Mouse (Mus musculus) MEL (cell line): Measurements from ENCODE around the gene Fscn1. TPM values are rescaled to one million over a fixed set of nuclear protein-coding genes. Genes with fewer than 3 reads are reported as not detected.

Experiments used
- DNase-seq: peaks from one replicate; pipeline ENCODE4 v3.0.0; 2011; ENCODE audit warnings: low read depth, low spot score
- H3K27ac ChIP-seq: 2 replicates; pipeline ENCODE4 v1.5.1; 2012; ENCODE audit warnings: low read depth, mild to moderate bottlenecking, control low read depth, low read length, moderate library complexity; ENCODE audit not compliant: control insufficient read depth
- H3K27me3 ChIP-seq, 2 experiments: fragments of 150-350 bp in 1 of 2; sonication (generic) in 1 of 2; 2 replicates each; pipeline ENCODE4 v1.6.1; 2012; ENCODE audit warnings: low read length in 2 of 2, mild to moderate bottlenecking in 2 of 2, improper control_type of control experiment in 1 of 2, moderate library complexity in 1 of 2; ENCODE audit not compliant: insufficient read depth in 2 of 2, control insufficient read depth in 1 of 2
- H3K36me3 ChIP-seq, 2 experiments: 2 replicates each; pipeline ENCODE4 v1.6.1; 2012 to 2014; ENCODE audit warnings: low read length in 2 of 2, improper control_type of control experiment in 1 of 2, inconsistent platforms in 1 of 2, mild to moderate bottlenecking in 1 of 2; ENCODE audit not compliant: insufficient read depth in 2 of 2, control insufficient read depth in 1 of 2
- H3K4me1 ChIP-seq, 2 experiments: fragments of 150-350 bp in 1 of 2; sonication (generic) in 1 of 2; 2 replicates each; pipeline ENCODE4 v1.6.1; 2012; ENCODE audit warnings: low read length in 2 of 2, improper control_type of control experiment in 1 of 2, mild to moderate bottlenecking in 1 of 2; ENCODE audit not compliant: insufficient read depth in 2 of 2, control insufficient read depth in 1 of 2
- H3K4me3 ChIP-seq, 2 experiments: fragments of 150-350 bp in 1 of 2; sonication (generic) in 1 of 2; 2 replicates each; pipeline ENCODE4 v1.5.1; 2012; ENCODE audit warnings: low read depth in 2 of 2, low read length in 2 of 2, mild to moderate bottlenecking in 2 of 2, moderate library complexity in 2 of 2, control low read depth in 1 of 2, improper control_type of control experiment in 1 of 2; ENCODE audit not compliant: control insufficient read depth in 1 of 2, insufficient read depth in 1 of 2
- H3K79me2 ChIP-seq: 2 replicates; pipeline ENCODE4 v1.6.1; 2012; ENCODE audit warnings: mild to moderate bottlenecking, low read length, moderate library complexity; ENCODE audit not compliant: control insufficient read depth, poor library complexity, insufficient read depth
- H3K9ac ChIP-seq: 2 replicates; pipeline ENCODE4 v1.6.1; 2012; ENCODE audit warnings: low read depth, mild to moderate bottlenecking, control low read depth, low read length, moderate library complexity; ENCODE audit not compliant: control insufficient read depth, poor library complexity, severe bottlenecking
- H3K9me3 ChIP-seq: fragments of 150-350 bp; sonication (generic); replicated peaks from 2 replicates; pipeline ENCODE4 v1.6.1; 2012; ENCODE audit warnings: mild to moderate bottlenecking, low read length, improper control_type of control experiment, moderate library complexity; ENCODE audit not compliant: insufficient read depth
- BHLHE40 ChIP-seq: IDR thresholded peaks from 2 replicates; pipeline ENCODE4 v1.6.1; 2012; ENCODE audit warnings: low read depth, mild to moderate bottlenecking, inconsistent platforms, low read length, improper control_type of control experiment, borderline replicate concordance
- CHD1 ChIP-seq: IDR thresholded peaks from 2 replicates; pipeline ENCODE4 v1.6.1; 2012; ENCODE audit warnings: low read depth, mild to moderate bottlenecking, inconsistent platforms, low read length, improper control_type of control experiment
- CHD2 ChIP-seq: IDR thresholded peaks from 2 replicates; pipeline ENCODE4 v1.6.1; 2011; ENCODE audit warnings: low read length, improper control_type of control experiment
- CTCF ChIP-seq, 3 experiments: IDR thresholded peaks in 2 of 3; conservative IDR thresholded peaks in 1 of 3; 2 replicates each; pipeline ENCODE4 v1.5.1; 2011 to 2012; ENCODE audit warnings: low read length in 3 of 3, low read depth in 2 of 3, mild to moderate bottlenecking in 2 of 3, improper control_type of control experiment in 1 of 3, inconsistent platforms in 1 of 3, mixed read lengths in 1 of 3, moderate library complexity in 1 of 3; ENCODE audit not compliant: control insufficient read depth in 1 of 3, insufficient read depth in 1 of 3, poor library complexity in 1 of 3, severe bottlenecking in 1 of 3
- ELF1 ChIP-seq: IDR thresholded peaks from 2 replicates; pipeline ENCODE4 v1.6.1; 2014; ENCODE audit warnings: low read depth, mild to moderate bottlenecking, inconsistent platforms, low read length, improper control_type of control experiment, moderate library complexity
- EP300 ChIP-seq, 2 experiments: IDR thresholded peaks; 2 replicates each; pipeline ENCODE4 v1.6.1; 2011; ENCODE audit warnings: improper control_type of control experiment in 2 of 2, low read length in 2 of 2, low read depth in 1 of 2, mild to moderate bottlenecking in 1 of 2
- ETS1 ChIP-seq: IDR thresholded peaks from 2 replicates; pipeline ENCODE4 v1.6.1; 2012; ENCODE audit warnings: low read depth, mild to moderate bottlenecking, inconsistent platforms, low read length, improper control_type of control experiment, moderate library complexity
- GATA1 ChIP-seq: IDR thresholded peaks from 2 replicates; pipeline ENCODE4 v1.6.1; 2011; ENCODE audit warnings: low read depth, low read length, improper control_type of control experiment
- HCFC1 ChIP-seq: IDR thresholded peaks from 2 replicates; pipeline ENCODE4 v1.6.1; 2012; ENCODE audit warnings: low read depth, mild to moderate bottlenecking, inconsistent platforms, low read length, improper control_type of control experiment, moderate library complexity
- MAFK ChIP-seq: IDR thresholded peaks from 2 replicates; pipeline ENCODE4 v1.6.1; 2011; ENCODE audit warnings: low read depth, mild to moderate bottlenecking, low read length, improper control_type of control experiment, borderline replicate concordance
- MAX ChIP-seq: IDR thresholded peaks from 2 replicates; pipeline ENCODE4 v1.6.1; 2011; ENCODE audit warnings: low read length, improper control_type of control experiment
- MAZ ChIP-seq: IDR thresholded peaks from 2 replicates; pipeline ENCODE4 v1.6.1; 2012; ENCODE audit warnings: low read depth, mild to moderate bottlenecking, inconsistent platforms, low read length, improper control_type of control experiment
- MYC ChIP-seq: IDR thresholded peaks from 2 replicates; pipeline ENCODE4 v1.6.1; 2011; ENCODE audit warnings: low read depth, mild to moderate bottlenecking, low read length, improper control_type of control experiment, moderate library complexity
- NELFE ChIP-seq: IDR thresholded peaks from 2 replicates; pipeline ENCODE4 v1.6.1; 2011; ENCODE audit warnings: low read depth, low read length, improper control_type of control experiment
- NRF1 ChIP-seq: IDR thresholded peaks from 2 replicates; pipeline ENCODE4 v1.6.1; 2014; ENCODE audit warnings: low read depth, mild to moderate bottlenecking, inconsistent platforms, low read length, improper control_type of control experiment, moderate library complexity; ENCODE audit not compliant: poor library complexity, insufficient read depth, severe bottlenecking
- POLR2AphosphoS2 ChIP-seq: IDR thresholded peaks from 2 replicates; pipeline ENCODE4 v1.6.1; 2011; ENCODE audit warnings: low read length, improper control_type of control experiment
- POLR2AphosphoS5 ChIP-seq: IDR thresholded peaks from 2 replicates; pipeline ENCODE4 v1.6.1; 2012; ENCODE audit warnings: low read depth, borderline replicate concordance, mild to moderate bottlenecking, inconsistent platforms, low read length, moderate library complexity, mixed read lengths
- RAD21 ChIP-seq: IDR thresholded peaks from 2 replicates; pipeline ENCODE4 v1.6.1; 2011; ENCODE audit warnings: mild to moderate bottlenecking, low read depth, low read length, improper control_type of control experiment
- RCOR1 ChIP-seq: IDR thresholded peaks from 2 replicates; pipeline ENCODE4 v1.6.1; 2012; ENCODE audit warnings: low read depth, mild to moderate bottlenecking, inconsistent platforms, low read length, improper control_type of control experiment
- SIN3A ChIP-seq: IDR thresholded peaks from 2 replicates; pipeline ENCODE4 v1.6.1; 2012; ENCODE audit warnings: low read length, improper control_type of control experiment, inconsistent platforms
- SMC3 ChIP-seq: IDR thresholded peaks from 2 replicates; pipeline ENCODE4 v1.6.1; 2011; ENCODE audit warnings: low read depth, low read length, improper control_type of control experiment
- TAL1 ChIP-seq: IDR thresholded peaks from 2 replicates; pipeline ENCODE4 v1.6.1; 2012; ENCODE audit warnings: mild to moderate bottlenecking, inconsistent platforms, low read length, moderate library complexity, mixed read lengths
- TBP ChIP-seq: IDR thresholded peaks from 2 replicates; pipeline ENCODE4 v1.8.0; 2011; ENCODE audit warnings: low read depth, low read length, improper control_type of control experiment
- TCF12 ChIP-seq: IDR thresholded peaks from 2 replicates; pipeline ENCODE4 v1.6.1; 2014; ENCODE audit warnings: low read depth, mild to moderate bottlenecking, inconsistent platforms, low read length, improper control_type of control experiment, moderate library complexity
- UBTF ChIP-seq: IDR thresholded peaks from 2 replicates; pipeline ENCODE4 v1.6.1; 2012; ENCODE audit warnings: low read depth, mild to moderate bottlenecking, inconsistent platforms, low read length, improper control_type of control experiment, moderate library complexity, borderline replicate concordance; ENCODE audit not compliant: insufficient read depth
- USF1 ChIP-seq: IDR thresholded peaks from 2 replicates; pipeline ENCODE4 v1.6.1; 2014; ENCODE audit warnings: low read depth, mild to moderate bottlenecking, inconsistent platforms, low read length, improper control_type of control experiment, moderate library complexity
- ZC3H11A ChIP-seq: IDR thresholded peaks from 2 replicates; pipeline ENCODE4 v1.6.1; 2012; ENCODE audit warnings: low read depth, mild to moderate bottlenecking, inconsistent platforms, low read length, improper control_type of control experiment
- ZKSCAN1 ChIP-seq: IDR thresholded peaks from 2 replicates; pipeline ENCODE4 v1.6.1; 2012; ENCODE audit warnings: low read depth, mild to moderate bottlenecking, inconsistent platforms, low read length, improper control_type of control experiment, moderate library complexity
- ZNF384 ChIP-seq: IDR thresholded peaks from 2 replicates; pipeline ENCODE4 v1.6.1; 2012; ENCODE audit warnings: low read depth, mild to moderate bottlenecking, inconsistent platforms, low read length, improper control_type of control experiment
- polyA plus RNA-seq, 2 experiments: library from polyadenylated mRNA; stranded (reverse) in 1 of 2; unstranded in 1 of 2; fragments of >175 nt in 1 of 2; fragments of >200 nt in 1 of 2; gene quantifications; 2 replicates each; pipeline versions ENCODE4 v1.2.1 to v1.2.4; 2012; ENCODE audit warnings: low replicate concordance in 2 of 2, low read depth in 1 of 2; ENCODE audit not compliant: insufficient read length in 2 of 2, insufficient read depth in 1 of 2, missing spikeins in 1 of 2
- total RNA-seq: library from RNA; depleted of rRNA; stranded (reverse); fragments of 300-350 nt; gene quantifications from 2 replicates; pipeline ENCODE4 v1.2.3, GENCODE M21; 2012

Gene Fscn1
- total and polyA plus RNA-seq, 3 experiments = not detected

DNA sequence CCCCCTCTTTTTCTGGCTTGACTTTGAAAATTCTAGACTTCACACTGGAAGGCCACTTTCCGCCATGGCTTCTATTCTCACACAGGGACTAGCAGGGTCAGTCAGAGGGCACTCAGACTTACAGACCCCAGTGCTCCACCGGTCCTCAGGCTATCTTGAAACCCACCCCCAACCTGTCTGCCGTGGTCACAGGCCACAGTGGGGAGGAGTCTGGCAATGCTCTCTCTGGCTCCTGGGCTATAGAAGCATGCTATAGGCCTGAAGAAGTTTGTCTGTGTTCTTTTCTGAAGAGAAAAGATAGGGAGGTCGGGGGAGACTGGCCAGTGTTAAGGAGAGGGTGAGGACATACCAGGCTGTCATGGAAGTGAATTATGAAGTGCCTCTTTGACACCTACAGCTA, 39.9 kb downstream of the Fscn1 start:
- no peaks in the 10 kb centered on the region for H3K79me2 ChIP-seq
- no peaks in the 10 kb centered on the region for H3K4me1 ChIP-seq
- TF ChIP-seq BHLHE40 (no peak), CHD1 (no peak), POLR2AphosphoS5 (no peak), TAL1 (no peak), GATA1 (no peak), MAX (no peak), ETS1 (no peak), TCF12 (no peak), POLR2AphosphoS2 (no peak), SMC3 (no peak), HCFC1 (no peak), ZC3H11A (no peak), MAZ (no peak), MAFK (no peak), CHD2 (no peak), CTCF (IDR thresholded peaks at IDR 0.05 in 2 of 3, conservative IDR thresholded peaks at IDR 0.05 in 1 of 3; ENCODE audit: control insufficient read depth in 1 of 3, insufficient read depth in 1 of 3, low read depth in 2 of 3, low read length in 3 of 3, poor library complexity in 1 of 3, severe bottlenecking in 1 of 3) (no peak), MYC (no peak), ZKSCAN1 (no peak)
- H3K9me3 ChIP-seq = no peaks in the 10 kb centered on the region
- DNase-seq = no peak
- no peaks in the 10 kb centered on the region; a peak in 2 of 4 replicates for H3K36me3 ChIP-seq
- no peak overlapping the region for H3K27ac ChIP-seq
- no peak overlapping the region for H3K9ac ChIP-seq
- no peaks in the 10 kb centered on the region for H3K27me3 ChIP-seq
- H3K4me3 ChIP-seq = no peak overlapping the region

DNA sequence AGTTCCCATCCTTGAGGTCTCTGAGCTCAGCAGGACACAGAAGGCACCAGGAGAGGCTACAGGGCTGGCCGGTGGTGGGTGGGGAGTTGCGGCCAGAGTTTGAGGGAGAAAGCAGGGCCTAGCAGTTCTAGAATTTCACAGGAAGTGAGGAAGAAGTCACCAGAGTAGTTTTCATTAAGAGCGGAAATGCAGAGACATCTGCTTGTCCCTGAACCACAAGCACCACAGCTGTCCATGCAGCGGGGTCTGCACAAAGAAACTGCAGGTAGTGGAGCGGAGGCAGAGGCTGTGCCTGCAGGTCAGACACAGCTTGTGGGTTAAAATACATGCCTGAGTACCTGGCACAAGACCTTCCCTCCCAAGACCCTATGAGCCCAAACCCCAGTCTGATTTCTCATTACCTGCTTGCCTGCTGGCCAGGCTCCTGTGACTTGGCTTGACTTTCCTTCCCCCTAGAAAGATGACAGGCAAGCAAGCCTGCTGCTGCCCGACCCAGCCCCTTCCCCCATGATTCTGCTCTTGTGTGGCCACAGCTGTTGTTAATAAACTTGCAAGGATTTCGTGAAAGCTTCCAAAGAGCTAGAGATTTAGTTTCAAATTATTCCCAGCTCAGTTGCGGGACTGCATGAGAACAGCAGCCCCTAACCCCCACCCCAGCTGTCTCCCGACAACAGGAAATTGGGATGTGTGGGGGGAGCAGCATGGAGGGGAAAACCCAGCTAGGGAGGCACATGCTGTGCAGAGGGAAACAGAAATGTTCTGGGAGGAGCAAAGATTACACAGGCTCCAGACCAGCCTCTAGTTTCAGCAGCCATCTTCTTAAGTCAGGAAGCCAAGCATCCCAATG, 40.7 kb downstream of the Fscn1 start:
- no peak for DNase-seq
- no peaks in the 10 kb centered on the region for H3K79me2 ChIP-seq
- H3K9me3 ChIP-seq = no peaks in the 10 kb centered on the region
- H3K27me3 ChIP-seq = no peaks in the 10 kb centered on the region
- no peak overlapping the region for H3K4me3 ChIP-seq
- no peaks in the 10 kb centered on the region; a peak in 2 of 4 replicates for H3K36me3 ChIP-seq
- no peak overlapping the region for H3K27ac ChIP-seq
- H3K9ac ChIP-seq = no peak overlapping the region
- no peaks in the 10 kb centered on the region for H3K4me1 ChIP-seq
- TF ChIP-seq MAFK (no peak), RCOR1 (no peak), ZNF384 (no peak), CHD2 (no peak), ELF1 (no peak), EP300 (IDR thresholded peaks at IDR 0.05; ENCODE audit: low read depth in 1 of 2, low read length in 2 of 2) (no peak), CHD1 (no peak), NRF1 (no peak), TBP (no peak), ZKSCAN1 (no peak), USF1 (no peak), UBTF (no peak), NELFE (no peak), RAD21 (no peak), SIN3A (no peak), HCFC1 (no peak), MYC (no peak), MAX (no peak)
- TF ChIP-seq, all 39 proteins: peak for 0
